Mouse (Mus musculus) olfactory bulb, adult 2 months (tissue): Measurements from ENCODE around the gene Pcca. TPM values are rescaled to one million over a fixed set of nuclear protein-coding genes. Genes with fewer than 3 reads are reported as not detected.
A peak's percentile ranks its signal among the peaks of the same experiment; 100 is the strongest.

ENCODE experiments used
- H3K27ac ChIP-seq: fragments of 200-500 bp; 2 replicates; pipeline ENCODE4 v1.5.1; 2012; ENCODE audit warnings: low read depth, low read length; ENCODE audit not compliant: insufficient read depth
- H3K4me1 ChIP-seq: fragments of 200-500 bp; 2 replicates; pipeline ENCODE4 v1.6.1; 2012; ENCODE audit warnings: low read length; ENCODE audit not compliant: control insufficient read depth, insufficient read depth
- H3K4me3 ChIP-seq: fragments of 200-500 bp; 2 replicates; pipeline ENCODE4 v1.5.1; 2012; ENCODE audit warnings: mild to moderate bottlenecking, low read depth, low read length, moderate library complexity; ENCODE audit not compliant: insufficient read depth
- CTCF ChIP-seq: fragments of 200-500 bp; IDR thresholded peaks from 2 replicates; pipeline ENCODE4 v1.5.1; 2012; ENCODE audit warnings: low read depth, mild to moderate bottlenecking, low read length, moderate library complexity; ENCODE audit not compliant: insufficient read depth
- POLR2A ChIP-seq: fragments of 200-500 bp; IDR thresholded peaks from 2 replicates; pipeline ENCODE4 v1.6.1; 2012; ENCODE audit warnings: mild to moderate bottlenecking, low read depth, low read length, moderate library complexity; ENCODE audit not compliant: insufficient read depth
- WGBS: fragments of 180-500 bp; shearing (Covaris S2); methylation state at CpG from one replicate; pipeline ENCODE4 v1.1.7; 2018; 5-methylcytosine and 5-hydroxymethylcytosine counted together
- polyA plus RNA-seq: library from polyadenylated mRNA; stranded (reverse); fragments of >200 nt; gene quantifications from 2 replicates; pipeline ENCODE4 v1.2.4, GENCODE M21; 2012; ENCODE audit warnings: low replicate concordance; ENCODE audit not compliant: missing spikeins, insufficient read depth, insufficient read length

The Pcca gene
- polyA plus RNA-seq, 1 experiment: not detected

DNA sequence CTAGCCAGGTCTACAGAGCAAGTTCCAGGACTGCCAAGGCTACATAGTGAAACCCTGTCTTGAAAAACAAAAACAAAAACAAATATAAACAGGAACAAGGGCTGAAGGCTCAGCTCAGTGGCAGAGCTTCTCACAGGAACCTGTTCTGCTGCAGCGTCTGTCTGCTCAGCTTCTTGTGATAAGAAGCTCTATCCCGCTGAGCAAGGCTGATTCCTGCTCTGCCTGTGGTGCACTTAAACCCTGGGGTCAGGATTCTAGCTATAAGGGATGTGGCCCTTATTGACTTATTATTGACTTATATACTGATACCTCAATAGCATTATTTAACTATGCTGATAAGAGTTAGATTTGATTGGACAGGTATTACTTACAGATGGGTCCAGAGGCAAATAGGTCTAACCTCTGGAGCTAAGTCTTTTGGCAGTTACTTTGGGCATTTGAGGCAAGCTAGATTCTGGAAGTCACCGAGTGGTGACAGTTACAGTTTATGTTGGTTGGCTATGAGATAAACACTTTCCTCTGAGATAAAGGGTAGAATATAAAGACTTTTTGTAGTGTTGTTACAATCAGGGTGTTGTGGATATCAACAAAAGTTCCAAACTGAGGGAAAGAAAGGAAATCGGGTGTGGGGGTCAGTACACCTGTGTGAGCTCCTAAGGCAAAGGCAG, 331.5 kb downstream of the Pcca start:
- Histone ChIP-seq H3K4me1 (peaks cover 2% of the 10 kb centered on the region), H3K4me3 (no peak overlapping the region), H3K27ac (no peak overlapping the region)
- TF ChIP-seq CTCF: no peak
- 91% methylated on average over 4 of the region's 4 CpGs for WGBS

DNA sequence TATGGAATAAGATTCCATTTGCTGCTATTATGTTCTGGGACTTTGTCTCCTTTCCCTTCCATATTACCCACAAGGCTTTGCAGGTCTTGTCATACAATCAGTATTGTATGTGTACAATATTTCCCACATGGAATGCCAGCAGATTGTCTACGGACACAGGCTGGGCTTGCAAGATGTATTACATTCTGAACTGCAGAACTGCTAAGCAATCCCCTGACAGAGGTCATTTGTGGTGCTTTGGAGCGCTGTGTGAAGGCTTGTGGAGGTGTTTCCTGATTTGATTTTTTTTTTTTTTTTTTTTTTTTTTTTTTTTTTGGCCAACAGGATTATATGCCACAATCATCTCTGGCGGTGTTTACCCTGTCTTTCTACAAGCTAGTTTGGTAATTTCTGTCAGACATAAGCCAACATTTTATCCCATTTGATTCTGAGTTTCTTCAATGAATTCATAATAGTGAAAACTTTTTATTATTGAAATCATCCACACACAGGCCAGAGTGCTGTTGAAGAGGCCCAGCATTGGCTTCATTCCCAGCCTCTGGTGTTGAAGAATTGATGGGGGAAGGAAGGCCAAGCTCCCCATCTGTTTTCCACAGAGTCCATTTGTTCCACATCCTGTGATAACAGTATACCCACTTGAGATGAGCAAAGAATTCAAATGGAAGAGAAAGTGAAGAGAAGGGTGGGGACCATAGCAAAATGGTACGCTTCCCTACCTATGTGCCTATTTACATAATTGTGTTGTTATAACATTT, 333.6 kb downstream of the Pcca start:
- TF ChIP-seq CTCF (no peak), POLR2A (no peak)
- 67% methylated on average over 4 of the region's 4 CpGs for WGBS
- Histone ChIP-seq H3K4me1 (peaks cover 5% of the 10 kb centered on the region), H3K27ac (no peak overlapping the region), H3K4me3 (no peak overlapping the region)

DNA sequence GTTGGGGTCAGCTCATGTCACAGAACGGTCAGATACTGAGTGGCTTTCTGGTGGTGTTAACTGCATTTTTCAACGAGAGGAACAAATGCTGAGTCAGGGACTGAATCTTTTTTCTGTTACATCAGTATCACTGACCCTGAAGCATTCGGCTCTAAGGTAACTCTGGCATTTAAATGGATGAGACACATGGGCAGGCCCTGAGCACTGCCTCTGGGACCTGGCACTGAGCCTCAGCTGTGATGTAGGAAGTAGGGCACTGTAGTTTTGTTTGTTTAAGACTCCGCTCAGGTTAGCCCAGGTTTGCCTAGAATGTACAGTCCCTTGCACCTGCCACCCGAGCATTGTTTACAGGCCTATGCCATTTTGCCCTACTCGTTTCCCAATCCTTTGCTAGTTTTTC, 335.7 kb downstream of the Pcca start:
- TF ChIP-seq POLR2A (no peak), CTCF (no peak)
- no peak overlapping the region for H3K4me3 ChIP-seq
- 89% methylated on average over 6 of the region's 6 CpGs for WGBS
- H3K4me1 ChIP-seq: peaks cover 5% of the 10 kb centered on the region
- H3K27ac ChIP-seq: no peak overlapping the region

DNA sequence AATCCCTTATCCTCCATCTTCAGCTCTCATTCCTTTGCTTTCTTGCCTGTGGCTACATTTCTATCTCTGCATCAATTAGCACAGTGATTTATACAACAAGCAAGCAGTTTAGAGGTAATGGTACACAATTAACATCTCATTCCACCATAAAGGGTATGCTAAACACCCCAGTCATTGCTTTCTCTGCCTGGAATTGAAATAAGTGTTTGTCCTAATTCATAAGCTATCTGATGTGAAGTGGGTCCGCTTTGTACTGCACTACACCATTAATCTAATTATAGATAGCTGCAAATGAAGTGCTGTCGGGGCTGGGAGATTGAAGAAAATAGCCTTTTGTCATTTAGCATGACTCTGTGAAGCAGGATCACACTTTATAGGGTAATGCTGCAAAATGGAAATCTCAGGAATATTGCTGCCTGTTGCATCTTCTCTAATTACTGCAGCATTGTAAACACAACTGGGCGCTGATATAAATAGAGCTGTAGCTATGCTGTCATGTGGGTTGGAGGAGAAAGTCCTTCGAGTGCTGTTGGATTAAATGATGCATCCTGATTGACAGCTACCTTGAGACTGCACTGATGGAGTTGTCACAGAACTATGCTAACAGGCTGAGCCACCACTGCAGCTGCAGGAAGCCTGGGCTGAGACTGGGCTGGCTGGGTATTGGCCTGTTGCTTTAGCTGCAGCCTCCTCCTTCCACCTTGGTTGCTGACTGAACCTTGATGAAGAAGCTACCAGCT, 337.9 kb downstream of the Pcca start:
- 38% methylated on average over 4 of the region's 4 CpGs for WGBS
- no peak for TF ChIP-seq POLR2A
- Histone ChIP-seq H3K27ac (no peak overlapping the region), H3K4me3 (no peak overlapping the region), H3K4me1 (peaks cover 9% of the 10 kb centered on the region)

GRCm38 (mm10) chr14:122872612-122873011, 338.5 kb downstream of the Pcca start:
- Histone ChIP-seq H3K4me1 (peaks cover 9% of the 10 kb centered on the region), H3K4me3 (no peak overlapping the region), H3K27ac (no peak overlapping the region)
- TF ChIP-seq POLR2A (no peak), CTCF (no peak)
- WGBS: 83% methylated on average over 6 of the region's 6 CpGs

DNA sequence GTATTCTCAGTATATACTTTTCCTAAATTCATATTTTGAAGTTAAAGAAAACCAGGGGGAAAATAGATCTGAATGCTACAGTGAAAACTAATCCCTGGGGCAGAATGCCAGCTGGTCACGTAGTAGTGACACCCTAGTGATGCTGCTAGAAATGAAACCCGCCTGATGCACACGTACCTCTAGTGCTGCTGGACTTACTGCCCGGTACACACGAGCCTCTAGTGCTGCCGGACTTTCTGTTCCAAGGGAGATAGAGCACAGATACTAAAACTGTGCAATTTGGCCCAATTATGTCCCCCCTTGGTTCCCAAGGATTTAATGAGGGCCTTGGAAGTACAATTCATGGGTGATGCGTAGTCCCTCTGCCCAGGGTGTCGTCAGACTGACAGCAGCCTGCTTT, 340.9 kb downstream of the Pcca start:
- no peak for TF ChIP-seq CTCF
- no peak for TF ChIP-seq POLR2A

DNA sequence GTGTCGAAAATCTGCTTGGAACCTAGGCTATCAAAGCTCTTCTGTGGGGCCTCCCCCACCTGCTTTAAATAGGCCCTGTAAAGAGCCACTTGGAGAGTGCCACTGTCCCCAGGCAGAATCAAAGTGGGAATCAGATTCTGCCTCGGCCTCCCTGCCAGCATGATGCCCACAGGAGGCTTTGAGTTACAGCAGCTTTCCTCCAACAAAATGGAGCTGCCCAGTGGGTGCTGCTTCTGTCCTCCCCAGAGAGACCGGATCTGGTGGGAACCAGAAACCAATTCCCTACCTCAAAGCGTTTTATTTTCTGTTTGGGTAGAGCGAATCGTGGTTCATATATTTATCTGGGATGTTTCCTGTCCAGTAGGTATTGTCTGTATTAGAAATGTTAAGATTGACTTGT, 341.5 kb downstream of the Pcca start:
- WGBS: 69% methylated on average over 6 of the region's 6 CpGs
- Histone ChIP-seq H3K4me1 (peaks cover 7% of the 10 kb centered on the region), H3K27ac (peak overlapping the region; percentile 67; the same call in 1 of the 2 replicates), H3K4me3 (no peak overlapping the region)
- no peak for TF ChIP-seq CTCF
- no peak for TF ChIP-seq POLR2A

More for the DNA sequence above, 340.9 kb downstream of the Pcca start:
- 75% methylated on average over 8 of the region's 8 CpGs for whole genome bisulfite sequencing
- Histone ChIP-seq H3K4me3 (no peak overlapping the region), H3K27ac (0 out of 2 replicates have a peak overlapping the region, but pooled peaks have one; percentile 31), H3K4me1 (peaks cover 7% of the 10 kb centered on the region)

- TF ChIP-seq POLR2A (no peak), CTCF (peak; percentile 78)
- Histone ChIP-seq H3K4me1 (peaks cover 7% of the 10 kb centered on the region), H3K27ac (no peak overlapping the region), H3K4me3 (no peak overlapping the region)
- WGBS: 3% methylated on average over 6 of the region's 6 CpGs
Observed at GRCm38 (mm10) chr14:122876163-122876562, 342.0 kb downstream of the Pcca start.

GRCm38 (mm10) chr14:122876723-122877122, 342.6 kb downstream of the Pcca start:
- WGBS: 68% methylated on average over 7 of the region's 7 CpGs
- no peak for TF ChIP-seq POLR2A
- TF ChIP-seq CTCF: no peak
- Histone ChIP-seq H3K27ac (no peak overlapping the region), H3K4me3 (no peak overlapping the region), H3K4me1 (peaks cover 7% of the 10 kb centered on the region)
